Mouse (Mus musculus): ENCODE results near the gene Cdv3.
"Not testable (repeated sequence)": the region's sequence is repeated elsewhere in the genome, so short reads cannot be mapped to it uniquely, and the experiment has no call there.

Cdv3 gene

GRCm38 (mm10) chr9:103372271-103373010 is 6.8 kb upstream of the Cdv3 start:
- DNase-seq (ENCODE audit: low spot score in 2 of 2): no peak

- DNase-seq (ENCODE audit: low spot score in 2 of 2): no peak
Measured at GRCm38 (mm10) chr9:103369951-103370350, 4.3 kb upstream of the Cdv3 start.

- DNase-seq (ENCODE audit: low spot score in 2 of 2): no peak
Measured at GRCm38 (mm10) chr9:103366356-103366755, 716 bp upstream of the Cdv3 start.

- peak; percentile 35 to 38 for DNase-seq (ENCODE audit: low spot score in 2 of 2)
Measured at GRCm38 (mm10) chr9:103364601-103365289, 895 bp downstream of the Cdv3 start.

GRCm38 (mm10) chr9:103363730-103364417 is 1.8 kb downstream of the Cdv3 start:
- no peak for DNase-seq (ENCODE audit: low spot score in 2 of 2)

- no peak for DNase-seq (ENCODE audit: low spot score in 2 of 2)
Measured at GRCm38 (mm10) chr9:103363088-103363487, 2.6 kb downstream of the Cdv3 start.

GRCm38 (mm10) chr9:103360642-103361041 is 5.0 kb downstream of the Cdv3 start:
- DNase-seq (ENCODE audit: low spot score in 2 of 2): no peak

- DNase-seq (ENCODE audit: low spot score in 2 of 2): no peak
Measured at GRCm38 (mm10) chr9:103358545-103358944, 7.1 kb downstream of the Cdv3 start.

- DNase-seq (ENCODE audit: low spot score in 2 of 2): no peak
Measured at GRCm38 (mm10) chr9:103357893-103358292, 7.7 kb downstream of the Cdv3 start.

GRCm38 (mm10) chr9:103353500-103354260 is 12.0 kb downstream of the Cdv3 start:
- not testable (repeated sequence) for DNase-seq (ENCODE audit: low spot score in 2 of 2)

- DNase-seq (ENCODE audit: low spot score in 2 of 2): no peak
Measured at GRCm38 (mm10) chr9:103348791-103349190, 16.8 kb downstream of the Cdv3 start.

- DNase-seq (ENCODE audit: low spot score in 2 of 2): no peak
Measured at GRCm38 (mm10) chr9:103347996-103348490, 17.6 kb downstream of the Cdv3 start.

GRCm38 (mm10) chr9:103347045-103347444 is 18.6 kb downstream of the Cdv3 start:
- no peak for DNase-seq (ENCODE audit: low spot score in 2 of 2)

- DNase-seq (ENCODE audit: low spot score in 2 of 2): no peak
Measured at GRCm38 (mm10) chr9:103336912-103337311, 28.7 kb downstream of the Cdv3 start.

- no peak for DNase-seq (ENCODE audit: low spot score in 2 of 2)
Measured at GRCm38 (mm10) chr9:103332663-103333062, 33.0 kb downstream of the Cdv3 start.

GRCm38 (mm10) chr9:103326449-103326848 is 39.2 kb downstream of the Cdv3 start:
- no peak for DNase-seq (ENCODE audit: low spot score in 2 of 2)

GRCm38 (mm10) chr9:103324678-103325077 is 41.0 kb downstream of the Cdv3 start:
- no peak for DNase-seq (ENCODE audit: low spot score in 2 of 2)

GRCm38 (mm10) chr9:103309832-103310231 is 55.8 kb downstream of the Cdv3 start:
- no peak for DNase-seq (ENCODE audit: low spot score in 2 of 2)

GRCm38 (mm10) chr9:103305332-103306041 is 60.2 kb downstream of the Cdv3 start:
- peak in 1 of 2 experiments; percentile 5 for DNase-seq (ENCODE audit: low spot score in 2 of 2)

- peak; percentile 88 for DNase-seq (ENCODE audit: low spot score in 2 of 2)
Measured at GRCm38 (mm10) chr9:103304927-103305326, 60.7 kb downstream of the Cdv3 start, which contains the start of the genes 1300017J02Rik and Topbp1. TSS of gene 1300017J02Rik (minus strand) at chr9:103305082. TSS of gene Topbp1 (plus strand) at chr9:103305215.

Data from frontal cortex, postnatal 36 days (tissue).